27 mouse cellular contexts compared by ENCODE assay signal in the genomic region with DNA sequence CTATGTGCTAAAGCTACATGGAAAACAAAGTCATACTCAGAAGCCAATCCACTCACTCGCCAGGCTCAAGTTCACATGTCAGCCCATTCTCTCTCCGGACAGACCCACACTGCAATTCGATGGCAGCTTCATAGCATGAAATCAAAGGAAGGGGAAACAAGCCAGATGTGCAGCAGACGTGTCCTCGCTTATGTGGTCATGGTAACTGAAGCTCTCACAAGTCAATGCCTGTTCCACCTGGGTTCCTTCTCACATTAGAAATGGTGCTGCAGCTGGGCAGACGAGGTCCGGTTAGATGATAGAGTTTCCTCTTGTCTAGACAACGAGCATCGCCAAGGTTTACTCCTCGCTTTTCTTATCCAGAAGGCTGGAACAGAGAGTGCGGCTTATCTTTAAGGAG. TPM values are rescaled to one million over a fixed set of nuclear protein-coding genes. Genes with fewer than 3 reads are reported as not detected.
A peak's percentile ranks its signal among the peaks of the same experiment; 100 is the strongest.
DNase-seq lines count a peak whose midpoint lies in the region; ATAC-seq lines count a peak whose summit lies in the region.
"Had no signal": no experiment of that assay in that cellular context is flagged by ENCODE, and none has a peak within 500 bp of the region (broad histone marks: within the 10 kb centered on the region; RNA-seq: fewer than 3 reads in every experiment).

No protein-coding gene starts in this region.

- no peaks in the 10 kb centered on the region for H3K36me3 ChIP-seq in neural tube, embryonic 15.5 days
- H3K36me3 ChIP-seq: embryonic facial prominence, embryonic 13.5 days; forebrain, embryonic 10.5 days; limb, embryonic 13.5 days; stomach, embryonic 15.5 days had no signal

- H3K9ac ChIP-seq in neural tube, embryonic 15.5 days (replicated peaks): no peak overlapping the region
- H3K9ac ChIP-seq: embryonic facial prominence, embryonic 13.5 days; limb, embryonic 13.5 days; stomach, embryonic 15.5 days had no signal

- H3K27ac ChIP-seq in neural tube, embryonic 15.5 days (replicated peaks): no peak overlapping the region
- H3K27ac ChIP-seq: embryonic facial prominence, embryonic 13.5 days; forebrain, embryonic 10.5 days; limb, embryonic 13.5 days; stomach, embryonic 15.5 days had no signal

- no peaks in the 10 kb centered on the region for H3K9me3 ChIP-seq in neural tube, embryonic 15.5 days (replicated peaks)
- H3K9me3 ChIP-seq: embryonic facial prominence, embryonic 13.5 days; forebrain, embryonic 10.5 days; limb, embryonic 13.5 days; stomach, embryonic 15.5 days had no signal

- H3K27me3 ChIP-seq in neural tube, embryonic 15.5 days (replicated peaks): no peaks in the 10 kb centered on the region
- H3K27me3 ChIP-seq: embryonic facial prominence, embryonic 13.5 days; limb, embryonic 13.5 days; stomach, embryonic 15.5 days had no signal

- H3K4me2 ChIP-seq in neural tube, embryonic 15.5 days: no peak overlapping the region
- H3K4me2 ChIP-seq: embryonic facial prominence, embryonic 13.5 days; limb, embryonic 13.5 days; liver, embryonic 11.5 days; stomach, embryonic 15.5 days had no signal

- peak; percentile 17 for DNase-seq in neural tube, embryonic 10.5 days (ENCODE audit: extremely low spot score, low spot score)
- peak; percentile 84 for DNase-seq in A20 (ENCODE audit: low read depth, low spot score)
- DNase-seq in thymus, postnatal 14 days: peak; percentile 29
- no peak for DNase-seq in heart, postnatal 4 days
- DNase-seq: adrenal gland, postnatal 25 days; cerebellum, adult 18-20 months; cerebellum, postnatal 10 days; gastrocnemius, postnatal 10 days; heart, postnatal 14 days; kidney, adult 18-20 months; kidney, postnatal 4 days; lung, adult 18-20 months; lung, postnatal 4 days; midbrain, embryonic 14.5 days; right cerebral cortex, adult 18-20 months; right cerebral cortex, postnatal 4 days had no signal

- 80% methylated on average over 11 of the region's 11 CpGs for WGBS in neural tube, embryonic 15.5 days

- no peaks in the 10 kb centered on the region for H3K4me1 ChIP-seq in neural tube, embryonic 15.5 days
- H3K4me1 ChIP-seq: embryonic facial prominence, embryonic 13.5 days; limb, embryonic 13.5 days; stomach, embryonic 15.5 days had no signal

- H3K4me3 ChIP-seq in neural tube, embryonic 15.5 days (replicated peaks): no peak overlapping the region
- H3K4me3 ChIP-seq: embryonic facial prominence, embryonic 13.5 days; forebrain, embryonic 10.5 days; limb, embryonic 13.5 days; stomach, embryonic 15.5 days had no signal

- ATAC-seq in neural tube, embryonic 15.5 days (ENCODE audit: low FRiP score): no peak
- peak; percentile 33; the same call in 1 of the 2 replicates for ATAC-seq in neutrophil, adult 5-6 weeks (ENCODE audit: extremely low read depth, insufficient number of reproducible peaks, low FRiP score, poor library complexity, severe bottlenecking)
- no peak for ATAC-seq in megakaryocyte progenitor cell, adult 5-6 weeks (replicated peaks; ENCODE audit: poor library complexity)
- ATAC-seq: forebrain, embryonic 16.5 days; hindbrain, embryonic 16.5 days; lung, postnatal 0 days had no signal

RNA-seq across cellular contexts. Expression of a gene that starts 8.6 kb away (rescaled TPM):
- 72.2 and 91.4 TPM in 2 replicates for polyA plus RNA-seq in neural tube, embryonic 15.5 days (2015; fragmentation: Nextera tagmentation; extraction: Ambion mirVana)
- total RNA-seq in neutrophil, adult 5-6 weeks (2017): 33.5 and 39.3 TPM in 2 replicates
- 74.8 and 97.5 TPM in 2 replicates for total RNA-seq in megakaryocyte progenitor cell, adult 5-6 weeks (2015)
- total RNA-seq in megakaryocyte progenitor cell, adult 5-6 weeks (2017): 51.1 and 57.8 TPM in 2 replicates
- 100 to 1,000 TPM; 126 to 131 TPM for total RNA-seq in heart, postnatal 4 days (2021)
